Mouse (Mus musculus): ENCODE results near the gene Mlxip. TPM values are rescaled to one million over a fixed set of nuclear protein-coding genes. Genes with fewer than 3 reads are reported as not detected.

The Mlxip gene
- polyA plus RNA-seq, 1 experiment: 87.1 TPM

DNA sequence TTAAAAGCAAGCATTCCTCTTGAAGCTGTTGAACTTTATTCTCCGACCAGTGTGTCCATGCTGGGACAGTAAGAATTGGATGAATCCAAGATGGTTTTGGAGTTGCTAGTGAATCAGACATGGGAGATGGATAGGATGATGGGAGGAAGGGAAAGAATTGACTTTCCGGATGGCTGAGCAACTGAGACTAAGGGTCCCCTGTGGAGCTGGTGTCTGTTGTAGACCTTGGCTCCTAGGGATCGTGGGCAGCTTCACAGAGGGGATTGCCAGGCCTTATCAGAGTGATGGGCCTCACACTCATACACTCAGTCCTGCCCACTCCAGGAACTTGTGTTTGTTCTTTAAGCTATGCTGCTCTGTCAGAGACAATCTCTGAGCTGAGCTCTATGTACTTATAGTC is 13.6 kb downstream of the Mlxip start:
- no peak overlapping the region for H3K4me3 ChIP-seq (ENCODE audit: extremely low read depth, insufficient read depth, insufficient read length)
- no peaks in the 10 kb centered on the region for H3K27me3 ChIP-seq (ENCODE audit: control insufficient read depth, insufficient read depth, low read length)
- H3K27ac ChIP-seq (ENCODE audit: insufficient read depth, low read length): no peak overlapping the region
- WGBS: 79% methylated on average over 3 of the region's 3 CpGs
- peaks cover 6% of the 10 kb centered on the region for H3K36me3 ChIP-seq (ENCODE audit: control insufficient read depth, insufficient read depth, low read length)
- DNase-seq (ENCODE audit: low read depth in 1 of 2, low spot score in 2 of 2): no peak
- TF ChIP-seq CTCF (IDR thresholded peaks at IDR 0.05; ENCODE audit: extremely low read depth, insufficient read depth, insufficient read length, insufficient replicate concordance) (no peak), POLR2A (IDR thresholded peaks at IDR 0.05; ENCODE audit: low read depth, low read length) (no peak)
- 0 out of 2 replicates have a peak, but pooled peaks cover 2% of the 10 kb centered on the region for H3K4me1 ChIP-seq (ENCODE audit: control insufficient read depth, insufficient read depth, insufficient read length)

GRCm38 (mm10) chr5:123412193-123412592 is 17.6 kb downstream of the Mlxip start:
- DNase-seq (ENCODE audit: low read depth in 1 of 2, low spot score in 2 of 2): no peak
- WGBS: 86% methylated on average over 4 of the region's 4 CpGs
- Histone ChIP-seq H3K36me3 (ENCODE audit: control insufficient read depth, insufficient read depth, low read length) (peaks cover 6% of the 10 kb centered on the region), H3K27ac (ENCODE audit: insufficient read depth, low read length) (no peak overlapping the region), H3K4me3 (ENCODE audit: extremely low read depth, insufficient read depth, insufficient read length) (no peak overlapping the region), H3K4me1 (ENCODE audit: control insufficient read depth, insufficient read depth, insufficient read length) (peaks cover 9% of the 10 kb centered on the region; the same call in 1 of the 2 replicates), H3K27me3 (ENCODE audit: control insufficient read depth, insufficient read depth, low read length) (no peaks in the 10 kb centered on the region)
- TF ChIP-seq CTCF (IDR thresholded peaks at IDR 0.05; ENCODE audit: extremely low read depth, insufficient read depth, insufficient read length, insufficient replicate concordance): no peak
- TF ChIP-seq POLR2A (IDR thresholded peaks at IDR 0.05; ENCODE audit: low read depth, low read length): no peak

DNA sequence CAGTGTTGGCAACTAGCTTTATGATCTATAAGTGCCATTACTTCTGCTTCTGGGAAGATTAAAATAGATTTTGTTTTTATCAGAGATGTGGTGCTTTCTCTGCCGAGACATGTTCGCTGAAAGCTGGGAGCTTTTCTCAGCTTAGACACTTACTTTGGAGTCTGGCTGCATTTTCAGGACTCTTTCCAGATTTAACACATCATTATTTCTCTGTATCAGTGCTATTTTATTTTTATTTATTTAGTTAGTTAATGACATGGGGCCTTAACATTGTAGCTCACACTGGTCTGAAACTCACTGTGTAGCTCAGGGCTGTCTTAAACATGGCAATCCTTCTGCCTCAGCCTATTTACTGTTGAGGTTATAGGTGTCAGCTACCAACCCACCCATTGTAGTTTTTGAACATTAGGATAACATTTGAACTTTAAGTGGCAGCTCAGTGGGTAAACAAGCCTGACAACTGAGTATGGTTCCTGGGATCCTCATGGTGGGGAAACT is 19.3 kb downstream of the Mlxip start:
- 76% methylated on average over 2 of the region's 2 CpGs for WGBS

GRCm38 (mm10) chr5:123416149-123416548 is 21.6 kb downstream of the Mlxip start:
- peaks cover 9% of the 10 kb centered on the region; the same call in 1 of the 2 replicates for H3K4me1 ChIP-seq (ENCODE audit: control insufficient read depth, insufficient read depth, insufficient read length)
- no peak overlapping the region for H3K27ac ChIP-seq (ENCODE audit: insufficient read depth, low read length)
- no peaks in the 10 kb centered on the region for H3K36me3 ChIP-seq (ENCODE audit: control insufficient read depth, insufficient read depth, low read length)
- no peak for DNase-seq (ENCODE audit: low read depth in 1 of 2, low spot score in 2 of 2)
- TF ChIP-seq CTCF (IDR thresholded peaks at IDR 0.05; ENCODE audit: extremely low read depth, insufficient read depth, insufficient read length, insufficient replicate concordance) (no peak), POLR2A (IDR thresholded peaks at IDR 0.05; ENCODE audit: low read depth, low read length) (no peak)
- WGBS: 83% methylated on average over 3 of the region's 3 CpGs
- no peaks in the 10 kb centered on the region for H3K27me3 ChIP-seq (ENCODE audit: control insufficient read depth, insufficient read depth, low read length)
- H3K4me3 ChIP-seq (ENCODE audit: extremely low read depth, insufficient read depth, insufficient read length): no peak overlapping the region

More for the DNA sequence above, 19.3 kb downstream of the Mlxip start:
- Histone ChIP-seq H3K4me3 (ENCODE audit: extremely low read depth, insufficient read depth, insufficient read length) (no peak overlapping the region), H3K27ac (ENCODE audit: insufficient read depth, low read length) (no peak overlapping the region), H3K36me3 (ENCODE audit: control insufficient read depth, insufficient read depth, low read length) (peaks cover 6% of the 10 kb centered on the region), H3K4me1 (ENCODE audit: control insufficient read depth, insufficient read depth, insufficient read length) (peaks cover 9% of the 10 kb centered on the region; the same call in 1 of the 2 replicates), H3K27me3 (ENCODE audit: control insufficient read depth, insufficient read depth, low read length) (no peaks in the 10 kb centered on the region)
- TF ChIP-seq CTCF (IDR thresholded peaks at IDR 0.05; ENCODE audit: extremely low read depth, insufficient read depth, insufficient read length, insufficient replicate concordance) (no peak), POLR2A (IDR thresholded peaks at IDR 0.05; ENCODE audit: low read depth, low read length) (no peak)
- no peak for DNase-seq (ENCODE audit: low read depth in 1 of 2, low spot score in 2 of 2)

DNA sequence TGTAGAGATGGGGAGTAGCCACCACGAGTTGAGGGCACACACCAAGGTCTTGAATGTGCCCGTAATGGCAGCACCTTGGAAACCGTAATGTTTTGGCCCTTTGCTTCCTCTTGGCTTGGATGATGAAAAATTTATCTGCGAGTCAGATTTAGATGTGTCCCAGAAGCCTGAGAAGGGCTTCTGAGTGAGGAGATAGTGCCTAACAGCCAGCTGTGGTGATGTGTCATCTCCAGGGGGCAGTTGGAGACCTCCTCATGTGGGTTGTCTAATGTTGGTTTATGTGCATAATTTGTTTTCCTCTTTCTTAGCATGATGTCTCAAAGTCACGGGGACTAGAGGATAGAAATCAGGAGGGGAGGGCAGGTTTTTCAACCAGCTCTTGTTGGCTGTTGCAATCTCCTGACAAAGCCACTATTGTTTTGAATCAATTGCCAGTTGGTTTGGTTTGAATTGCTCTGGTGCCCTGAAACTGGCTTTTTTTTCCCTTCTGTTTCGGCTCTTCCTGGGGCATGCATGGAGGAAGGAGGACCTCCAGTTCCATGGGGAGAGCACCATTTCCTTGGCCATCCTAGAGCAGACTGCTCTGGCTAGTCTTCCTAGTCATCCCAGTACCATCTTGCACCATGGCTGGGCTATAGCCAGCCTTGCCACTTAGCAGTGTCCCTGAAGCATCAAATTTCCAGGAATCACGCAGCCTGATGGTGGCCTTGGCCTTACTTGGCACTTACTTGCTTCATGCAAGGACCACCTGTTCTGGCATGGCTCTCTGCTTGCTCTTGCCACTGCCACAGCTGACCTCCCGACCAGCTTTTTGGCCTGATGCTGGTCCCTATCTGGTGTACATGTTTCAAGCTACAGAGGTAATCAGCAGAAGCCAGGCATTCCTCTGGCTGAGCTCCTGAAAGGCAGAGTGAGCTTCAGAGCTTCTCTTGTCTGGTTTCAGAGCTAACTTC is 22.2 kb downstream of the Mlxip start:
- 79% methylated on average over 8 of the region's 8 CpGs for WGBS
- no peaks in the 10 kb centered on the region for H3K36me3 ChIP-seq (ENCODE audit: control insufficient read depth, insufficient read depth, low read length)
- no peak overlapping the region for H3K27ac ChIP-seq (ENCODE audit: insufficient read depth, low read length)
- no peaks in the 10 kb centered on the region for H3K27me3 ChIP-seq (ENCODE audit: control insufficient read depth, insufficient read depth, low read length)
- peaks cover 9% of the 10 kb centered on the region; the same call in 1 of the 2 replicates for H3K4me1 ChIP-seq (ENCODE audit: control insufficient read depth, insufficient read depth, insufficient read length)
- DNase-seq (ENCODE audit: low read depth in 1 of 2, low spot score in 2 of 2): no peak
- TF ChIP-seq CTCF (IDR thresholded peaks at IDR 0.05; ENCODE audit: extremely low read depth, insufficient read depth, insufficient read length, insufficient replicate concordance) (no peak), POLR2A (IDR thresholded peaks at IDR 0.05; ENCODE audit: low read depth, low read length) (no peak)
- H3K4me3 ChIP-seq (ENCODE audit: extremely low read depth, insufficient read depth, insufficient read length): no peak overlapping the region

GRCm38 (mm10) chr5:123423885-123424284 is 29.3 kb downstream of the Mlxip start:
- no peak overlapping the region for H3K4me3 ChIP-seq (ENCODE audit: extremely low read depth, insufficient read depth, insufficient read length)
- DNase-seq (ENCODE audit: low read depth in 1 of 2, low spot score in 2 of 2): no peak
- whole genome bisulfite sequencing: 90% methylated on average over 2 of the region's 2 CpGs

More at GRCm38 (mm10) chr5:123423885-123424284, 29.3 kb downstream of the Mlxip start:
- no peaks in the 10 kb centered on the region for H3K27me3 ChIP-seq (ENCODE audit: control insufficient read depth, insufficient read depth, low read length)
- TF ChIP-seq CTCF (IDR thresholded peaks at IDR 0.05; ENCODE audit: extremely low read depth, insufficient read depth, insufficient read length, insufficient replicate concordance) (no peak), POLR2A (IDR thresholded peaks at IDR 0.05; ENCODE audit: low read depth, low read length) (no peak)
- H3K4me1 ChIP-seq (ENCODE audit: control insufficient read depth, insufficient read depth, insufficient read length): no peaks in the 10 kb centered on the region
- no peaks in the 10 kb centered on the region for H3K36me3 ChIP-seq (ENCODE audit: control insufficient read depth, insufficient read depth, low read length)
- H3K27ac ChIP-seq (ENCODE audit: insufficient read depth, low read length): no peak overlapping the region

Measured in spleen, adult 2 months (tissue).